Mouse (Mus musculus) gastrocnemius, postnatal 10 days (tissue): ENCODE data around the gene Klrb1f. TPM values are rescaled to one million over a fixed set of nuclear protein-coding genes. Genes with fewer than 3 reads are reported as not detected.
A peak's percentile ranks its signal among the peaks of the same experiment; 100 is the strongest.
"Not testable (repeated sequence)": the region's sequence is repeated elsewhere in the genome, so short reads cannot be mapped to it uniquely, and the experiment has no call there.

Experiments
- DNase-seq: peaks from one replicate; pipeline ENCODE4 v3.0.0; 2021; ENCODE audit warnings: mixed read lengths
- total RNA-seq, 2 experiments: library from RNA; stranded (reverse); gene quantifications; 2 replicates each; pipeline ENCODE4 v1.2.3; 2021

Gene Klrb1f
- total RNA-seq, 2 experiments from 2014 or later, result not detected

GRCm38 (mm10) chr6:129048857-129049473, 3.3 kb downstream of the Klrb1f start:
- DNase-seq, result peak; percentile 40

GRCm38 (mm10) chr6:129049596-129050251, 4.0 kb downstream of the Klrb1f start:
- DNase-seq, result no peak

GRCm38 (mm10) chr6:129051086-129051485, 5.4 kb downstream of the Klrb1f start:
- DNase-seq, result no peak

GRCm38 (mm10) chr6:129051731-129052130, 6.0 kb downstream of the Klrb1f start:
- DNase-seq, result no peak

DNA sequence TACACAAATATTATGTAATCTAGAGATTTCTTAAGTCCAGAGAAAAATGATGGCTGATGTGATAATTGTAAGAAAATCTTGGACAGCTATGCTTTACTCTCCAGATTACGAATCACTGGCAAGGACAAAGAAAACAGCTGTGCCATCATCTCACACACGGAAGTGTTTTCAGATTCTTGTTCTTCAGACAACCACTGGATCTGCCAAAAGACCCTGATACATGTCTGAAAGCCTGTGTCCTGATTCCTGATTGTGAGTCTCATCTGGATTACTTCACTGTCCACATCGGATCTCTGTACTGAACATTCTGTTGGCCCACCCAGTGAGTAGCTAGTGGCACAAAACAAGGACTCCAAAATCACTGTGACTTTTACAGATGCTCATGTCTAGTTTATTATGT, 10.5 kb downstream of the Klrb1f start:
- no peak for DNase-seq

DNA sequence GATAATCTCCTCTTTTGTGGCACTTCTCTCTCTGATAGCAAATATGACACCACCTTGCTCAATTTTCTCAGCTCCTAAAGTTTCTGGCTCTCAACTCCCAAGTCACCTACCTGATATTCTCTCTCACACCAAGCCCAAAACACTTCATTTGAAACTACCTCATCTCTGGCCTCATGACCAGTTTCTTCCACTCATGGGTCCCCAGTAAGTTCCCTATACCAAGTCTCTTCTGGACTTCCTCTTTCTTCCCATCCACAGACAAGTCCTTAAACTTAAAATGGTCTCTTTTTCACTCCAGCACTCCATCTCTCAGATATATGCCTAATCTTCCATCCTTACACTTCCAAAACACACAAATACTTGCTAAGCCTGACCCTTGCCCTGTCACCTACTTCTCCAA, 12.3 kb downstream of the Klrb1f start:
- no peak for DNase-seq

DNA sequence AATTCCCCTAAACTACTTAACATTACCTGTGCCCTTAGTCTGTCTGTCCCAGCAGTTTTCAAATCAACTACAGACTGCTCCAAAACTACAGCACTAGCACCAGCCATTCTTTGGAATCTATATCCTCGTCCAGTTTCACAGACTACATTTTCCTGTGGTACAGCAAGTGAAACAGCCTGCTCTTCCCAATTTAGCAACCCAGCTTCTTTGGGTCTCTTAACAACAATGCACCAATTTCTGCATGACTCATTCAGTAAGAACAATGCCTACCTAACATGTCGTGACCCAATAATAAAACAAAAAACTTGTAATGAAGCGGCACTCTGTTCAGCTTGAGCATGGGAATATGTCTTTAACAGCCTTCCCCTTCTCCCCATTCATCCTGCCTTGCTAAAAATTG, 19.7 kb downstream of the Klrb1f start:
- no peak for DNase-seq

- DNase-seq, result no peak
These were observed 20.2 kb downstream of the Klrb1f start for GRCm38 (mm10) chr6:129065857-129066256.

DNA sequence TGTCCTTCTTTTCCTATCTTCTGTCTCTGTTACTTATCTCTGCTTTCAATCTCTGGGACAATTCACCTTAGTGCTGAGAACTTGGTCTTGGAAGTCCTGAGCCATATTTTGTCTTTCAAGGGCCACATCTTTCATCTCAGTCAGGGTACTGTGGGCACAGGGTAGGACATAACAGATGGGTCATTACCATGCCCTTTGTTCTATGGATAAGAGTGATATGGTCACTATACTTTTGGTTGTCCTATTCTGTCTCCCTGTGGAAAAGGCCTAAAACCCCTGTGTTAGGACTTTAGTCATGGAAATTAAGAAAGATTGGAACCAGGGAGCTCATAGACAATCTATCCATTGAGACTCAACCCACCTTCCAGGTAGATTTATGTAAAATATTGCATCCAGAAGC, 20.8 kb downstream of the Klrb1f start:
- no peak for DNase-seq

- DNase-seq, result no peak
These were observed 21.3 kb downstream of the Klrb1f start for GRCm38 (mm10) chr6:129066986-129067385.

DNA sequence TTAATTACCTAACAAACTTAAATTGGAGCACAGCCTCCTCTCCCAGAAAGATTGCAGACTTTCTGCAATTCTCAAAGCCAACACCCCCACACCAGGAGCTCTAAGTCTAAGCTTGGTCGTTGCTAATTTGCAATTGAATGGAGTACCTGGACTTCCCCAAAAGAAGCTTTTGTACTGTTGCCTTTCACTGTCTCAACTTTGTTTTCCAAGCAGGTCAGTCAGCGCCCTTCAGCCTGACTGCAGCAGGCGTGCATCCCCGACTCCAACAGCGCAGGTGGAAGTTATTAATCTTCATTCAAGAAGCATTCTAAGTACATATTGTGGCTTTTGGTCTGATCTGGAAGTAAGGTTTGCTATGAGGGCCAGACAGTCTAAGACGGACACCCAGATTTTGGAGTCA, 39.4 kb downstream of the Klrb1f start:
- DNase-seq, result no peak

DNA sequence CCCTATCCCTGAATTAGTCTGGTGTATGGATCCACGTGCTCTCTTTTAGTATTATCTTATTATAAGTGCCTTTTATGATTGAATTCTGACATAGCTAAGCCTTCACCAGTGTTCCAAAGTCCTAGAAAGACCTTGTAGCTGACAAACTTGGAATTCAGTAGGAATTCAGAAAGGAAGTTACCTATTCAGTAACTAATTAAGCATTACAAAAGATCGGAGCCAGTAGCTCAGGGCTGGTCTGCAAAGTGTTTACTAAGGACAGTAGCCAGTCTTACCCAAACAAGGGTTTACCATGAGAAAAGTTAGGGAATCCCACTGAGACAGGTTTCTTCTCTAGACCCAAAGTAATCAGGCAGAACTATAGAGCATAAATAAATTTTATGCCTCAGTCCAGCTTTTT, 40.3 kb downstream of the Klrb1f start:
- DNase-seq, result not testable (repeated sequence)

DNA sequence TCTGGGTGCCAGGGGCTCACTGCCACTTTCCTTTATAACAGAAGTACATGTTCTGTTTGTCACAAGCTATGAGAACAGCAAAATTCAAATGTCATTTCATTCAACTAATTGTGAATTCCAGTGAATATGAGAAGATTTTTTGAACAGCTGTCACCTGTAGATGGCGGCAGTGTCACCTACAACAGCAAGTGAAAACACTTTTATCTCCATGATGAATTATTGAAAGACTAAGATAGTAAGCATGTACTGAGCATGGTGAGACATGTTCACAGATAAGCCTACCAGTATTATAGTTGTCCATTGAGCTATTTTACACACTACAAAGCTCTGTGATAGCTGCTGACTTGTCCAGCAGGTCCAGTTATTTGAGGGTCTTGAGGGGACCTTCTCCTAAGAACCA, 42.5 kb downstream of the Klrb1f start:
- peak; percentile 32 for DNase-seq

- DNase-seq, result not testable (repeated sequence)
These were observed 42.9 kb downstream of the Klrb1f start for GRCm38 (mm10) chr6:129088596-129088995.

DNA sequence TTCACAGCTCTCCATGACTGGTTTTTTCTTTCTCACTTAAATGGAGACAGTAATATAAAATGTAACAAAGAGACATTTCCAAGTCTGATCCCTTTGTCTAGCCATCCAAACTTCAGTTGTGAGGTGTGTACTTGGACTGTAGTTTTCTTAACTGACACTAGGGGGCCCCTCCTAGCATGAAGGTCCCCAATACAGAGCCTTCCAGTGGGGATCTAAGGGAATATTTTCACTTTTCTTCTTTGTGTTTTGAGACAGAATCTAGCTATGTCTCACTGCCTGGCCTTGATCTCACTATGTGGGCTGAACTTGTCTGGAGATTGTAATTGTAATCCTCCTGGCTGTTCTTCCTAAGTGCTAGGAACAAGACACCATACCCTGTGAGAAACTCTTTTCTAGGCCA, 49.5 kb downstream of the Klrb1f start:
- no peak for DNase-seq

- DNase-seq, result no peak
These were observed 52.2 kb downstream of the Klrb1f start for GRCm38 (mm10) chr6:129097929-129098328.

GRCm38 (mm10) chr6:129100794-129101193, 55.1 kb downstream of the Klrb1f start, which contains the start of gene Clec2e:
TSS of gene Clec2e (minus strand) at chr6:129100913.
- not testable (repeated sequence) for DNase-seq

DNA sequence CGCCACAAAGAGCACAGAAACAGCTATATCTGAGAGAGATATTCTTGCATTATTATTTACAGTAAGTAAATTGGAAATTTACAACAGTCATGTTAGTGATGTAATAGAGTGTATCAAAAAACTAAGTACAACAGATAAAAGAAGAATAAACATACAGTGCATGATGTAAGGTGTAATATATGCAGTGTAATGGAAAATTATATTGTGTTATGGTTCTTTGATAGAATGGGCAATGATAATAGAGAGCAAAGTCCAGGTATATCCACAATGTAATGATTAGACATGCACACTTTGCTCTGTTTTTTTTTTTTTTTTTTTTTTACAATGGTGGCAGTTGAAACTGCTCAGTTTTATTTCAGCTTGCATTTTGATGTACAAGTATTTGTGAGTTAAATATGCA, 55.9 kb downstream of the Klrb1f start:
- no peak for DNase-seq

GRCm38 (mm10) chr6:129102858-129103555, 57.3 kb downstream of the Klrb1f start:
- DNase-seq, result no peak
